Mouse (Mus musculus) hindbrain, embryonic 11.5 days (tissue): ENCODE measurements around the gene Onecut3. TPM values are rescaled to one million over a fixed set of nuclear protein-coding genes. Genes with fewer than 3 reads are reported as not detected.

Experiments used
- ATAC-seq: fragments of 200-750 bp; cut with Nextera tagmentation; 2 replicates; pipeline ENCODE4 v1.8.0; 2017; ENCODE audit warnings: mild to moderate bottlenecking, moderate TSS enrichment, moderate library complexity; ENCODE audit not compliant: low FRiP score
- DNase-seq: peaks from one replicate; pipeline ENCODE4 v3.0.0-alpha.2; 2015; ENCODE audit warnings: low spot score
- H3K27ac ChIP-seq: fragments of 300-500 bp; sonication (generic); 2 replicates; pipeline ENCODE4 v1.5.1; 2014; ENCODE audit warnings: mild to moderate bottlenecking, low read depth, low read length
- H3K27me3 ChIP-seq: fragments of 300-500 bp; sonication (generic); 2 replicates; pipeline ENCODE4 v1.6.1; 2014; ENCODE audit warnings: mild to moderate bottlenecking, low read length, moderate library complexity, mixed read lengths; ENCODE audit not compliant: control insufficient read depth, insufficient read depth
- H3K36me3 ChIP-seq: fragments of 300-500 bp; sonication (generic); 2 replicates; pipeline ENCODE4 v1.6.1; 2014; ENCODE audit warnings: mild to moderate bottlenecking, low read length, moderate library complexity, mixed read lengths; ENCODE audit not compliant: control insufficient read depth, insufficient read depth
- H3K4me1 ChIP-seq: fragments of 300-500 bp; sonication (generic); replicated peaks from 2 replicates; pipeline ENCODE4 v1.6.1; 2014; ENCODE audit warnings: low read length, mixed read lengths; ENCODE audit not compliant: control insufficient read depth, insufficient read depth
- H3K4me2 ChIP-seq: fragments of 300-500 bp; sonication (generic); replicated peaks from 2 replicates; pipeline ENCODE4 v1.6.1; 2014; ENCODE audit warnings: mild to moderate bottlenecking, low read depth, low read length
- H3K4me3 ChIP-seq: fragments of 300-500 bp; sonication (generic); 2 replicates; pipeline ENCODE4 v1.5.1; 2014; ENCODE audit warnings: low read depth, low read length
- H3K9ac ChIP-seq: fragments of 300-500 bp; sonication (generic); 2 replicates; pipeline ENCODE4 v1.6.1; 2014; ENCODE audit warnings: low read depth, low read length
- H3K9me3 ChIP-seq: fragments of 300-500 bp; sonication (generic); 2 replicates; pipeline ENCODE4 v1.6.1; 2016; ENCODE audit warnings: low read length; ENCODE audit not compliant: control insufficient read depth
- WGBS: fragments of 180-500 bp; shearing (Covaris S2); extraction: QIAGEN DNeasy Blood & Tissue Kit; methylation state at CpG from one replicate; pipeline ENCODE4 v1.1.7; 2014; 5-methylcytosine and 5-hydroxymethylcytosine counted together
- polyA plus RNA-seq: library from polyadenylated mRNA; unstranded; fragments of >200 nt; fragmentation: Nextera tagmentation; extraction: Ambion mirVana; gene quantifications from 2 replicates; pipeline ENCODE4 v1.2.1, GENCODE M21; 2014

The Onecut3 gene
- polyA plus RNA-seq, 1 experiment from 2014 or later = 3.5 TPM

- Histone ChIP-seq H3K4me2 (no peak overlapping the region), H3K9me3 (no peaks in the 10 kb centered on the region), H3K27me3 (peaks cover 15% of the 10 kb centered on the region), H3K27ac (no peak overlapping the region), H3K36me3 (no peaks in the 10 kb centered on the region), H3K9ac (no peak overlapping the region), H3K4me1 (no peaks in the 10 kb centered on the region), H3K4me3 (no peak overlapping the region)
- WGBS = 9% methylated on average over 13 of the region's 13 CpGs
- ATAC-seq = no peak
- DNase-seq = peak; percentile 27
Measured at GRCm38 (mm10) chr10:80535711-80536110, 41.1 kb downstream of the Onecut3 start.

- no peak for ATAC-seq
- Histone ChIP-seq H3K36me3 (peaks cover 6% of the 10 kb centered on the region; the same call in 1 of the 2 replicates), H3K4me2 (no peak overlapping the region), H3K4me1 (no peaks in the 10 kb centered on the region), H3K9me3 (no peaks in the 10 kb centered on the region), H3K4me3 (no peak overlapping the region), H3K27ac (no peak overlapping the region), H3K27me3 (peaks cover 15% of the 10 kb centered on the region), H3K9ac (no peak overlapping the region)
- DNase-seq = no peak
- 59% methylated on average over 5 of the region's 5 CpGs for WGBS
Measured at GRCm38 (mm10) chr10:80538180-80538579, 43.5 kb downstream of the Onecut3 start.

- 2% methylated on average over 30 of the region's 30 CpGs for WGBS
- H3K4me3 ChIP-seq = 0 out of 2 replicates have a peak within 1 kb of the TSS, but pooled peaks have one; percentile 4
- peak within 1 kb of the TSS; percentile 23; the same call in 1 of the 2 replicates for H3K4me2 ChIP-seq
- no peaks in the 10 kb centered on the region for H3K4me1 ChIP-seq
- H3K36me3 ChIP-seq = peaks cover 11% of the 10 kb centered on the region; the same call in 1 of the 2 replicates
- DNase-seq = peak; percentile 76
- peaks cover 15% of the 10 kb centered on the region for H3K27me3 ChIP-seq
- no peak within 1 kb of the TSS; the same call in 1 of the 2 replicates for H3K9ac ChIP-seq
- ATAC-seq = peak; percentile 44
- H3K27ac ChIP-seq = no peak within 1 kb of the TSS
- H3K9me3 ChIP-seq = no peaks in the 10 kb centered on the region
Measured at GRCm38 (mm10) chr10:80538710-80539394, 44.2 kb downstream of the Onecut3 start, which contains the start of gene Atp8b3. Atp8b3 (minus strand) TSS chr10:80539124.

GRCm38 (mm10) chr10:80539493-80539892 is 44.9 kb downstream of the Onecut3 start:
- Histone ChIP-seq H3K4me1 (no peaks in the 10 kb centered on the region), H3K4me2 (no peak overlapping the region), H3K9ac (no peak overlapping the region), H3K27ac (no peak overlapping the region), H3K27me3 (peaks cover 15% of the 10 kb centered on the region), H3K9me3 (no peaks in the 10 kb centered on the region), H3K4me3 (no peak overlapping the region), H3K36me3 (peaks cover 11% of the 10 kb centered on the region; the same call in 1 of the 2 replicates)
- no peak for DNase-seq
- WGBS = 57% methylated on average over 5 of the region's 5 CpGs
- ATAC-seq = no peak

GRCm38 (mm10) chr10:80543873-80544272 is 49.2 kb downstream of the Onecut3 start:
- H3K27me3 ChIP-seq = peaks cover 3% of the 10 kb centered on the region; the same call in 1 of the 2 replicates
- H3K4me1 ChIP-seq = no peaks in the 10 kb centered on the region
- H3K4me2 ChIP-seq = no peak overlapping the region
- H3K9me3 ChIP-seq = no peaks in the 10 kb centered on the region
- no peak overlapping the region for H3K4me3 ChIP-seq
- no peak overlapping the region for H3K27ac ChIP-seq
- no peak for DNase-seq
- peaks cover 17% of the 10 kb centered on the region; the same call in 1 of the 2 replicates for H3K36me3 ChIP-seq
- WGBS = 92% methylated on average over 14 of the region's 14 CpGs
- ATAC-seq = no peak
- no peak overlapping the region for H3K9ac ChIP-seq

DNA sequence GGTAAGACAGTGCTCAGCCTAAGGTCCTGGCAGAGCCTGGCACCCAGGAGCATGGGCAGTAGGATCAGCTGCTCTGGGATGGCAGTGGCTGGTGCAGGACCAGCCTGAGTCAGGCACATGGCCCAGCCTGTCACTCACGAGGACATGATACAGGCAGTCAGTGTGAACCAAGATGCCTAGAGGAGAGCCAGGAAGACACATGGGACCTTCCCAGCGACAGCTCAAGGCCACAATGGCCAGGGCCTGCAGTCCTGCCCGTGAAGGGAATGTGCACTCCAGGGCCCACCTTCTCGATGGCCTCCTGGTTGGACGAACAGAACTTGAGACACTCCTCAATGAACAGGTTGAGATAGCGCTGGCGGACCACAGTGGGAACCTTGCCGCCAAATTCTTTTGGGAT is 51.0 kb downstream of the Onecut3 start:
- ATAC-seq = no peak
- 92% methylated on average over 8 of the region's 8 CpGs for WGBS

DNA sequence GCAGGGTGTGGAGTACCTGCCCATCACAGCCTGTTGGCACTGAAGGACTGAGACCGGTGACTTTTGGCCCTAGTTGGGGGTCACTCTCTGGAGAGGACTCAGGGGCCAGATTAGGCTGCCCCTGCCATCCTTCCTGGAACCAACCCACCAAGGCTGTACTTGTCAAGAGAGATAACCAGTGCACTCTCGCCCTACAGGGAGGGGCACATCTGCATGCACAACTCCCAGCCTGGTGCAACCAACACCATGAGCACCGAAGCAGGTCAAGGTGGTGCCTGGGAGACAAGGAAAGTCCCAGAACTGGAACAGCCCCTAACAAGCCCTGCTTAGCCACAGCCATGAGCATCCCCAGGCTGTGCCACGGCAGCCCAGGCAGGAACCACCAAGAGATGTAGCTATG is 52.3 kb downstream of the Onecut3 start:
- ATAC-seq (no peak), DNase-seq (no peak)
- H3K9me3 ChIP-seq = no peaks in the 10 kb centered on the region
- no peaks in the 10 kb centered on the region for H3K27me3 ChIP-seq
- H3K27ac ChIP-seq = no peak overlapping the region
- WGBS = 95% methylated on average over 4 of the region's 4 CpGs
- H3K36me3 ChIP-seq = peaks cover 15% of the 10 kb centered on the region; the same call in 1 of the 2 replicates
- no peak overlapping the region for H3K4me2 ChIP-seq
- H3K4me1 ChIP-seq = no peaks in the 10 kb centered on the region
- no peak overlapping the region for H3K4me3 ChIP-seq
- H3K9ac ChIP-seq = no peak overlapping the region

More for the DNA sequence above, 51.0 kb downstream of the Onecut3 start:
- Histone ChIP-seq H3K36me3 (peaks cover 17% of the 10 kb centered on the region; the same call in 1 of the 2 replicates), H3K27ac (no peak overlapping the region), H3K4me3 (no peak overlapping the region), H3K9me3 (no peaks in the 10 kb centered on the region), H3K4me2 (no peak overlapping the region), H3K9ac (no peak overlapping the region), H3K4me1 (no peaks in the 10 kb centered on the region), H3K27me3 (no peaks in the 10 kb centered on the region)
- DNase-seq = no peak

GRCm38 (mm10) chr10:80547539-80547938 is 52.9 kb downstream of the Onecut3 start:
- Histone ChIP-seq H3K4me1 (no peaks in the 10 kb centered on the region), H3K4me2 (no peak overlapping the region), H3K36me3 (peaks cover 14% of the 10 kb centered on the region; the same call in 1 of the 2 replicates), H3K9ac (no peak overlapping the region), H3K9me3 (no peaks in the 10 kb centered on the region), H3K27me3 (no peaks in the 10 kb centered on the region), H3K27ac (no peak overlapping the region), H3K4me3 (no peak overlapping the region)
- DNase-seq = no peak
- 92% methylated on average over 15 of the region's 15 CpGs for WGBS
- no peak for ATAC-seq
